Mouse (Mus musculus) CD4-positive, CD25-positive, alpha-beta regulatory T cell (primary cell): Measurements from ENCODE around the gene Gsx2. TPM values are rescaled to one million over a fixed set of nuclear protein-coding genes. Genes with fewer than 3 reads are reported as not detected.

Experiments used
- polyA plus RNA-seq: library from polyadenylated mRNA; unstranded; fragments of 100-300 nt; shearing (Covaris generic); gene quantifications from one replicate; pipeline ENCODE4 v1.2.1, GENCODE M21; 2017

Gsx2 gene
- polyA plus RNA-seq: not detected

GRCm38 (mm10) chr5:75075383-75075941 is at the start of gene Gsx2:
Gene Gsx2, plus strand, starts transcription at chr5:75075601.

DNA sequence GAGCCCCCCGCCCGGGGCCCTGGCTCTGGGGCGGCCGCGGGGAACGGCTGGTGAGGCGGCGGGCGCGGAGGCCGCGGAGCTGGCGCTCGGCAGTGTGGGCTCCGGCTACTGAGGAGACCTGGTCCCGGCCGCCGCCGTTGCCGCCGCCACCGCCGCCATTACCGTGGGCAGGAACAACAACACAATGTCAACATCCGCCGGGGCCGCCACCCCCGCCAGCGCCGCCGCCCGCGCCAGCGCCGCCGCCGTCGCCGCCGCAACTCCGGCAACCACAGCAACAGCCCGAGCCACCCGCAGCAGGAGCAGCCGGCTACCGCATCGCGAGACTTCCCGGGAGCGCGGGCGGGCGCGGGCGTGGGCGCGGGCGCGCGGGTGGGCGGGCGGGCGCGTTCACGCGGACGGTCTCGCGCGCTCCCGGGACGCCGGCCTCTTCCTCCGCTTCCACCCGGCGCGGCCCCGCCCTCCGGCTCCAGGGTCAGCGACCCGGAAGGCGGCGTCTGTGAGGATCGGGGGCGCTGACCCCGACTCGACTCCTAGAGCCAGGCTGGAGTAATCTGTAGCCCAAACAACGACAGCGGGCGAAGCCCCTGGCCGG is 31.0 kb upstream of the Gsx2 start, which contains the start of gene Chic2:
TSS of gene Chic2 (minus strand) at position 465 of the 595 bp plus-strand sequence.

Other genes with a start within 250 kb of the Gsx2 start
- 133 TPM for gene Chic2, start 30.8 kb upstream of the Gsx2 start, polyA plus RNA-seq
- not detected for gene Pdgfra, start 76.7 kb downstream of the Gsx2 start, polyA plus RNA-seq